In the genomic region with DNA sequence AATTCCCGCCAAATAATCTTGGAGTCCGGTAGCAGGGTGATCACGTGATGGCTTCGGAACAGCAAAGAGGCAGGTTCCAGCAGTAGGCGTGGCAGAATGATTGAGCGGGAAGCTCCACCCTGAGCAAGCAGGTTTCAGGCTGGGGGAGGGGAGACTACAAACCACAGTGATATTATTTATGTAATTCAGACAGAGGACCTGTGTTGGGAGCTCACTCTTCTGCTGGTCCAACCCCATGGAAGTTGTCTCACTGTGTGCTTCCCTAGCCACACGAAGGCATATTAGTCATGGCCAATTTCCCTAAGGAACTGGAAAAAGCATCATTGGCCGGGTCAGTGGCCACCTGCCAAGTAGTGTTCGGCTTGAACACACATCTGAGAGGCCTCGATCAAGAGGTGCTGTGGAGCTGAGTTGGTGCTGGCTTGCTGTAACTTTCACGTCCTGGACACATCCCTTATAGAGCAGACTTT, we compare ENCODE assay signal across 8 mouse cellular contexts. TPM values are rescaled to one million over a fixed set of nuclear protein-coding genes. Genes with fewer than 3 reads are reported as not detected.
DNase-seq lines count a peak whose midpoint lies in the region; ATAC-seq and TF ChIP-seq lines count a peak whose summit lies in the region.

No protein-coding gene starts in this region.

- no peak for TF ChIP-seq EP300 in lung, postnatal 0 days (IDR thresholded peaks at IDR 0.05)

- peak; percentile 54 for ATAC-seq in common myeloid progenitor, adult 5-6 weeks (replicated peaks; ENCODE audit: low read depth, poor library complexity, severe bottlenecking)
- peak; percentile 29 for ATAC-seq in lung, postnatal 0 days

- H3K4me2 ChIP-seq in lung, postnatal 0 days (replicated peaks; ENCODE audit: low read depth, low read length): no peak overlapping the region

- peaks cover 7% of the 10 kb centered on the region; the same call in 1 of the 2 replicates for H3K27me3 ChIP-seq in heart, embryonic 10.5 days (ENCODE audit: insufficient read depth, poor library complexity, severe bottlenecking)
- no peaks in the 10 kb centered on the region for H3K27me3 ChIP-seq in lung, postnatal 0 days (replicated peaks; ENCODE audit: insufficient read depth, low read length)

- H3K9ac ChIP-seq in lung, postnatal 0 days (replicated peaks; ENCODE audit: low read depth): no peak overlapping the region

- H3K4me3 ChIP-seq in heart, embryonic 10.5 days: no peak overlapping the region
- H3K4me3 ChIP-seq in lung, postnatal 0 days (ENCODE audit: low read depth, low read length): no peak overlapping the region

- H3K27ac ChIP-seq in heart, embryonic 10.5 days: no peak overlapping the region
- H3K27ac ChIP-seq in lung, postnatal 0 days (ENCODE audit: low read length): no peak overlapping the region

- H3K4me1 ChIP-seq in heart, embryonic 10.5 days: peaks cover 8% of the 10 kb centered on the region; the same call in 1 of the 2 replicates
- peaks cover 7% of the 10 kb centered on the region; the same call in 1 of the 2 replicates for H3K4me1 ChIP-seq in lung, postnatal 0 days (ENCODE audit: insufficient read depth, low read depth, low read length)

- no peak for TF ChIP-seq CTCF in lung, postnatal 0 days (IDR thresholded peaks at IDR 0.05)

- WGBS in heart, embryonic 10.5 days: 57% methylated on average over 11 of the region's 11 CpGs
- WGBS in lung, postnatal 0 days: 34% methylated on average over 11 of the region's 11 CpGs

- H3K9me3 ChIP-seq in heart, embryonic 10.5 days: no peaks in the 10 kb centered on the region
- no peaks in the 10 kb centered on the region for H3K9me3 ChIP-seq in lung, postnatal 0 days (ENCODE audit: low read length)

- H3K36me3 ChIP-seq in heart, embryonic 10.5 days: no peaks in the 10 kb centered on the region
- no peaks in the 10 kb centered on the region for H3K36me3 ChIP-seq in lung, postnatal 0 days (ENCODE audit: insufficient read depth, low read length)

- DNase-seq in heart, adult 11 months: peak; percentile 98
- no peak for DNase-seq in heart, embryonic 10.5 days (ENCODE audit: low spot score)
- DNase-seq in kidney, adult 18-20 months: peak; percentile 87
- DNase-seq in lung, postnatal 0 days (ENCODE audit: low spot score): no peak
- no peak for DNase-seq in frontal cortex, postnatal 25 days (ENCODE audit: low spot score in 2 of 2)
- no peak for DNase-seq in layer of hippocampus, postnatal 36 days
- no peak for DNase-seq in urinary bladder, postnatal 25 days (ENCODE audit: low spot score)

RNA-seq across cellular contexts. Expression of a gene that starts 36.5 kb away (rescaled TPM):
- not detected in 2 replicates for polyA plus RNA-seq in heart, embryonic 10.5 days (2016; fragmentation: Nextera tagmentation; extraction: Ambion mirVana)
- 10.2 and 13.8 TPM in 2 replicates for total RNA-seq in common myeloid progenitor, adult 5-6 weeks (2017)
- polyA plus RNA-seq in lung, postnatal 0 days (2015; fragmentation: Nextera tagmentation; extraction: Ambion mirVana): 8.1 and 10.5 TPM in 2 replicates
- 1 to 10 TPM; 1.0 to 1.4 TPM for total RNA-seq in layer of hippocampus, postnatal 36 days (2021)

Comparison
In these comparisons a context has a peak if more than half of its experiments do, and no peak if none do; other contexts are left out.
1. DNase-seq: peak in heart, adult 11 months (single experiment) and kidney, adult 18-20 months (single experiment); none in heart, embryonic 10.5 days (single experiment), lung, postnatal 0 days (single experiment), frontal cortex, postnatal 25 days (0 of 2), layer of hippocampus, postnatal 36 days (0 of 2) and urinary bladder, postnatal 25 days (single experiment).